Mouse (Mus musculus) intestine, postnatal 0 days (tissue): Measurements from ENCODE around the gene Frmd4b. TPM values are rescaled to one million over a fixed set of nuclear protein-coding genes. Genes with fewer than 3 reads are reported as not detected.
"Not testable (repeated sequence)": the region's sequence is repeated elsewhere in the genome, so short reads cannot be mapped to it uniquely, and the experiment has no call there.

ENCODE experiments used
- ATAC-seq: fragments of 200-750 bp; cut with Nextera tagmentation; 2 replicates; pipeline ENCODE4 v1.8.0; 2017; ENCODE audit warnings: mild to moderate bottlenecking, moderate TSS enrichment, moderate library complexity
- H3K27ac ChIP-seq: fragments of 300-500 bp; sonication (generic); 2 replicates; pipeline ENCODE4 v1.5.1; 2014; ENCODE audit warnings: mild to moderate bottlenecking, low read depth, low read length, moderate library complexity
- H3K27me3 ChIP-seq: fragments of 300-500 bp; sonication (generic); replicated peaks from 2 replicates; pipeline ENCODE4 v1.6.1; 2014; ENCODE audit warnings: low read length, mixed read lengths; ENCODE audit not compliant: control insufficient read depth, insufficient read depth
- H3K36me3 ChIP-seq: fragments of 300-500 bp; sonication (generic); 2 replicates; pipeline ENCODE4 v1.6.1; 2014; ENCODE audit warnings: mild to moderate bottlenecking, moderate library complexity; ENCODE audit not compliant: control insufficient read depth, insufficient read depth
- H3K4me1 ChIP-seq: fragments of 300-500 bp; sonication (generic); replicated peaks from 2 replicates; pipeline ENCODE4 v1.6.1; 2014; ENCODE audit warnings: antibody characterized with exemption, low read length, mixed read lengths; ENCODE audit not compliant: control insufficient read depth, insufficient read depth
- H3K4me2 ChIP-seq: fragments of 300-500 bp; sonication (generic); replicated peaks from 2 replicates; pipeline ENCODE4 v1.6.1; 2014; ENCODE audit warnings: low read depth, mild to moderate bottlenecking, moderate library complexity
- H3K4me3 ChIP-seq: fragments of 300-500 bp; sonication (generic); 2 replicates; pipeline ENCODE4 v1.5.1; 2014; ENCODE audit warnings: low read depth, low read length
- H3K9ac ChIP-seq: fragments of 300-500 bp; sonication (generic); 2 replicates; pipeline ENCODE4 v1.6.1; 2014; ENCODE audit warnings: mild to moderate bottlenecking, low read depth, low read length
- H3K9me3 ChIP-seq: fragments of 300-500 bp; sonication (generic); 2 replicates; pipeline ENCODE4 v1.6.1; 2016; ENCODE audit warnings: mixed run types; ENCODE audit not compliant: control insufficient read depth
- CTCF ChIP-seq: sonication (generic); IDR thresholded peaks from 2 replicates; pipeline ENCODE4 v1.5.1; 2016; ENCODE audit warnings: low read depth, mild to moderate bottlenecking, control low read depth, antibody characterized with exemption, moderate library complexity
- WGBS: fragments of 180-500 bp; shearing (Covaris S2); extraction: QIAGEN DNeasy Blood & Tissue Kit; methylation state at CpG from one replicate; pipeline ENCODE4 v1.1.7; 2014; 5-methylcytosine and 5-hydroxymethylcytosine counted together
- polyA plus RNA-seq: library from polyadenylated mRNA; unstranded; fragments of >200 nt; fragmentation: Nextera tagmentation; extraction: Ambion mirVana; gene quantifications from 2 replicates; pipeline ENCODE4 v1.2.1, GENCODE M21; 2015

Gene Frmd4b
- polyA plus RNA-seq, 1 experiment from 2014 or later: 5.1 TPM

DNA sequence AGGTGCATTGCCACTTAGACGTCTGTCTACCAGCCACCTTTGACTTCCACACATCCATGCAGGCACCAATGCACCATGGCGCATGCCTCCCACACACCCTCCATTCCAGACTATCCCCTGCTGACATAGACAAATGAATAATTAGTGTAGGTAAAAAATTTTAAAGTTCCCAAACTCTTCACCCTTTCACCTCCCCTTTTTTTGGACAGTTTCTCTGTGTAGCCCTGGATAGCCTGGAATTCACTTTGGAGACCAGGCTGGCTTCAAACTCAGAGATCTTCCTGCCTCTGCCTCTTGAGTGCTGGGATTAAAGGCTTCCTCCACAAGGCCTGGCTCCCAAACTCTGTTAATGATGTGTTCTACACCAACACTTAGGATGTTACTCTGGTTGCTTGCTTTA lies 253.5 kb downstream of the Frmd4b start:
- H3K9ac ChIP-seq: no peak overlapping the region
- no peaks in the 10 kb centered on the region for H3K36me3 ChIP-seq
- TF ChIP-seq CTCF: no peak
- no peaks in the 10 kb centered on the region for H3K9me3 ChIP-seq
- whole genome bisulfite sequencing: 93% methylated on average over 2 of the region's 2 CpGs
- no peak overlapping the region for H3K4me2 ChIP-seq
- H3K27ac ChIP-seq: no peak overlapping the region
- no peak for ATAC-seq
- no peaks in the 10 kb centered on the region for H3K4me1 ChIP-seq
- no peaks in the 10 kb centered on the region for H3K27me3 ChIP-seq
- no peak overlapping the region for H3K4me3 ChIP-seq

DNA sequence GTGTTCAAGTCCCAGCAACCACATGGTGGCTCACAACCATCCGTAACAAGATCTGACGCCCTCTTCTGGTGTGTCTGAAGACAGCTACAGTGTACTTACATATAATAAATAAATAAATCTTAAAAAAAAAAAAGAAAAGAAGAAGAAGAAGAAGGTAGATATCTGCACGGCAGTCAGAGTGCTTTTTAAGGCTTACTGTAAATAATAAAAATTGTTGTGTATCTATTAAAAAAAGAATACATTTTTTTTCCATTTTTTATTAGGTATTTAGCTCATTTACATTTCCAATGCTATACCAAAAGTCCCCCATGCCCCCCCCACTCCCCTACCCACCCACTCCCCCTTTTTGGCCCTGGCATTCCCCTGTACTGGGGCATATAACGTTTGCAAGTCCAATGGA lies 259.7 kb downstream of the Frmd4b start:
- H3K4me3 ChIP-seq, H3K27me3 ChIP-seq, H3K9ac ChIP-seq, H3K4me1 ChIP-seq, H3K27ac ChIP-seq, H3K36me3 ChIP-seq, H3K4me2 ChIP-seq, ATAC-seq, H3K9me3 ChIP-seq: not testable (repeated sequence)
- 89% methylated on average over 2 of the region's 4 CpGs for WGBS

DNA sequence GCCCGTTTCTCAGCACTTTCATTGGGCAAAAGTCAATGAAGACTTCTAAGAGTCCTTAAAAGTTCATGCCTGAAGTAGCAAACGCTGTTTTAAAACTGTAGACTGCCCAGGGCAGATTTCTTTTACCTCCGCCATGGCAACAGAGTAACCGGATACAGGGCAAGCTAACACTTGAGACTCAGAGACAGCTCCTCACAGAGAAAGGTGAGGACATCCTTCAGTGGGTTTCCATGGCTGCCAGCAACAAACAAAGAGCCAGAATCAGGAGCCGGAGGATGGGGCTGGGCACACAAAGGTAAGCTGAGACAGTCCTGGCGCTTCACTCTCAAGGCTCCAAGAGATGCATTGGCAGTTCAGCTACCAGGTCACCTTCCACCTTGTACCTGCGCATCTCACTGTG lies 260.7 kb downstream of the Frmd4b start:
- no peak for TF ChIP-seq CTCF
- WGBS: 71% methylated on average over 7 of the region's 7 CpGs
- ATAC-seq: no peak

DNA sequence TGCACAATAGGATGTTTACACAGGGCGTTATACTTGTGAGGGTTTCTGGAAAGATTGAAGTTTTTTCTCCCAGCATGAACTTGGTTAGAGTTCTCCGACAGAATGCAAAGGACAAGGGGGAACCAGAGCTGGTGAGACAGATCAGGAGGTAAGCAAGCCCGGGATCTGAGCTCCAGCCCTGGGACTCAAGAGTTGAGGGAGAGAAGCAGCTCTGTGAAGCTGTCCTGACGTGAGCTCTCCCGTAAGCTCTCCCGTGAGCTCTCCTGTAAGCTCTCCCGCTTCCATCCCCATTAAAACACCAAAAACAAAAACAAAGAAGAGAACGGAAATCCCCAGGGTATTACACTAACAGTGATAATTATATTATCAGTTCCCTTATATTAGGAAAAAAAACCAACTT lies 262.2 kb downstream of the Frmd4b start:
- no peak overlapping the region for H3K4me2 ChIP-seq
- no peaks in the 10 kb centered on the region for H3K27me3 ChIP-seq
- H3K4me3 ChIP-seq: no peak overlapping the region
- H3K36me3 ChIP-seq: no peaks in the 10 kb centered on the region
- 38% methylated on average over 8 of the region's 8 CpGs for WGBS
- no peak overlapping the region for H3K9ac ChIP-seq
- ATAC-seq: no peak
- H3K4me1 ChIP-seq: no peaks in the 10 kb centered on the region
- no peak overlapping the region for H3K27ac ChIP-seq
- TF ChIP-seq CTCF: no peak
- no peaks in the 10 kb centered on the region for H3K9me3 ChIP-seq

More for the DNA sequence above, 260.7 kb downstream of the Frmd4b start:
- H3K27me3 ChIP-seq: no peaks in the 10 kb centered on the region
- H3K4me3 ChIP-seq: no peak overlapping the region
- no peak overlapping the region for H3K27ac ChIP-seq
- H3K4me2 ChIP-seq: no peak overlapping the region
- H3K9ac ChIP-seq: no peak overlapping the region
- no peaks in the 10 kb centered on the region for H3K4me1 ChIP-seq
- H3K9me3 ChIP-seq: no peaks in the 10 kb centered on the region
- no peaks in the 10 kb centered on the region for H3K36me3 ChIP-seq

DNA sequence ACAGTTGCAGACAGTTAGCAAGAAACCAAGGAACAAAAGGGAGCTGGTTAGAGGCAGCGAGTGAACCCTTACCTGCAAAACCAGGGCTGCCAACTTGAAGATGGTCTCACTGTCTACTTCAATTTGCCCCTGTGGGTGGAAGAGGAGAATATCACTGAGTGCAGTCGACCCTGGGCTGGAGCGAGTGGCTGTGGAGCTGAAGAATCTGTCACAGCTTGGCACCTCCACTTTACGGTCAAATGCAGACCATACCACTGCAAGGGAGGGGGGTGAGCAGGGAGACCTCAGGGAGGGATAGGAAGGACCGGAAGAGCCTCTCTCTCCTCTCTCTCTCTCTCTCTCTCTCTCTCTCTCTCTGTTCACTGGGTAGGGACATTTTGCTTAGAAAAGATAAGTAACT lies 263.4 kb downstream of the Frmd4b start:
- WGBS: 30% methylated on average over 5 of the region's 5 CpGs
- Histone ChIP-seq H3K9ac (no peak overlapping the region), H3K4me3 (peak overlapping the region; percentile 37), H3K27me3 (no peaks in the 10 kb centered on the region), H3K4me2 (peak overlapping the region; percentile 59), H3K27ac (peak overlapping the region; percentile 41; the same call in 1 of the 2 replicates), H3K36me3 (no peaks in the 10 kb centered on the region), H3K9me3 (no peaks in the 10 kb centered on the region), H3K4me1 (0 out of 2 replicates have a peak, but pooled peaks cover 7% of the 10 kb centered on the region)
- TF ChIP-seq CTCF: no peak
- peak; percentile 55; the same call in 1 of the 2 replicates for ATAC-seq

DNA sequence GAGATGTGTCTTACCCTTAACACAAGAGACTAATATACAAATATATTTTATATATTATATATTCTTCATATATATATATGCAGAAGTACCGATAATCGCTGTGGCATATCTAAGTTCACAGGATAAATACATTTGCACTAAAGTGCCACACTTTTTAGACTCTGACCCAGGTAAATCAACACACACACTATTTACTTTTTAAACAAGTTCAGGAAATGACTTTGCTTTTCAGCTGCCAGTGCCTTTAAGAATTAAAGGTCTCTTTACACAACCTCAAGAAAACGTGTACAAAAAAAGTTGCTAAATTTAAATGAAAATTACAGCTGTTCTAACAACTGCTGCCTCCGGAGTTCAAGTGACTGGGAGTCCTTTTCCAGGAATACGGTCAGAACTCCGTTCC lies 264.0 kb downstream of the Frmd4b start:
- H3K4me2 ChIP-seq: peak overlapping the region; percentile 59
- peak overlapping the region; percentile 37 for H3K4me3 ChIP-seq
- 0 out of 2 replicates have a peak, but pooled peaks cover 8% of the 10 kb centered on the region for H3K4me1 ChIP-seq
- no peaks in the 10 kb centered on the region for H3K27me3 ChIP-seq
- no peaks in the 10 kb centered on the region for H3K36me3 ChIP-seq
- H3K9ac ChIP-seq: no peak overlapping the region
- 0 out of 2 replicates have a peak overlapping the region, but pooled peaks have one; percentile 41 for H3K27ac ChIP-seq
- no peaks in the 10 kb centered on the region for H3K9me3 ChIP-seq
- WGBS: 24% methylated on average over 6 of the region's 6 CpGs
- no peak for ATAC-seq
- TF ChIP-seq CTCF: no peak

DNA sequence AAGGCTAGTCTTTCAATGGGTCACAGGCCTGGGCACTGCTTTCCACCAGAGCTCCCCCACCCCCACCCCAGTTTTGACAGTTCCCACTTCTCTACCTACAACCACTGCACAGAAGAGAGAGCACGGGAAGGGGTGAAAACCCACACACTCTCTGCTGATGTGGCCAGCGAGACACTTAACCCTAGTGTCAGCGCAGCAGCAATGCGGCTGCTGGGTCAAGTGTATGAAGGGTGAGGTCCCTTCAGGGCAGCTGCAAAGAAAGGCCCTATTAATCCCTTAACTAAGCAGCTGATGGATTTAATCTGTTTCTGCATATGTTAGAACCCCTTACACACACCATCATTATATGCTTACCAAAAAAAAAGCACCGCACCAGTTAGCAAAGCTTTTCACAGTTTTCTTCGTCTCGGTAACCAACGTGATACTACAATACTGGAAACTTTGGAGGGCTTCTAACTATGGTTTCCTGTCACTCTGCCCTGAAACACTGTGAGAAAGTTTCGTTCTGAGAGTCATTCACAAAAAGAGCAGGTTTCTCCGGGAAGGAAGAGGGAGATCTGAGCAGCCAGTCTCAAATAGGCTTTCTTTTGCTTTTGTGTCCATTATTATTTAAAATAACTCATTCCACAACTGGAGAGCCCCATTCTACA lies 264.7 kb downstream of the Frmd4b start:
- H3K4me2 ChIP-seq: peak overlapping the region; percentile 59
- WGBS: 49% methylated on average over 10 of the region's 10 CpGs
- no peak for TF ChIP-seq CTCF
- no peaks in the 10 kb centered on the region for H3K36me3 ChIP-seq
- ATAC-seq: no peak
- 0 out of 2 replicates have a peak, but pooled peaks cover 8% of the 10 kb centered on the region for H3K4me1 ChIP-seq
- no peak overlapping the region for H3K9ac ChIP-seq
- no peaks in the 10 kb centered on the region for H3K9me3 ChIP-seq
- peak overlapping the region; percentile 37; the same call in 1 of the 2 replicates for H3K4me3 ChIP-seq
- H3K27ac ChIP-seq: no peak overlapping the region
- H3K27me3 ChIP-seq: no peaks in the 10 kb centered on the region
